Mouse (Mus musculus) embryonic facial prominence, embryonic 14.5 days (tissue): ENCODE data around the gene Coq9. TPM values are rescaled to one million over a fixed set of nuclear protein-coding genes. Genes with fewer than 3 reads are reported as not detected.

ENCODE experiments used
- ATAC-seq: fragments of 200-750 bp; cut with Nextera tagmentation; 2 replicates; pipeline ENCODE4 v1.8.0; 2017; ENCODE audit warnings: low read depth, moderate number of reproducible peaks, moderate TSS enrichment
- DNase-seq: peaks from one replicate; pipeline ENCODE4 v3.0.0-alpha.2; 2015; ENCODE audit warnings: low spot score
- H3K27ac ChIP-seq: fragments of 300-500 bp; sonication (generic); replicated peaks from 2 replicates; pipeline ENCODE4 v1.5.1; 2014; ENCODE audit warnings: low read depth, mild to moderate bottlenecking, low read length, moderate library complexity
- H3K27me3 ChIP-seq: fragments of 300-500 bp; sonication (generic); replicated peaks from 2 replicates; pipeline ENCODE4 v1.6.1; 2014; ENCODE audit warnings: low read length; ENCODE audit not compliant: control insufficient read depth, insufficient read depth
- H3K36me3 ChIP-seq: fragments of 300-500 bp; sonication (generic); 2 replicates; pipeline ENCODE4 v1.6.1; 2014; ENCODE audit warnings: low read length, mixed read lengths; ENCODE audit not compliant: control insufficient read depth, insufficient read depth
- H3K4me1 ChIP-seq: fragments of 300-500 bp; sonication (generic); 2 replicates; pipeline ENCODE4 v1.6.1; 2014; ENCODE audit warnings: antibody characterized with exemption, low read length; ENCODE audit not compliant: control insufficient read depth, insufficient read depth
- H3K4me2 ChIP-seq: fragments of 300-500 bp; sonication (generic); 2 replicates; pipeline ENCODE4 v1.6.1; 2014; ENCODE audit warnings: low read depth, mild to moderate bottlenecking, low read length, moderate library complexity, mixed read lengths
- H3K4me3 ChIP-seq: fragments of 300-500 bp; sonication (generic); 2 replicates; pipeline ENCODE4 v1.5.1; 2014; ENCODE audit warnings: low read depth, mild to moderate bottlenecking, low read length
- H3K9ac ChIP-seq: fragments of 300-500 bp; sonication (generic); 2 replicates; pipeline ENCODE4 v1.6.1; 2014; ENCODE audit warnings: low read depth, mild to moderate bottlenecking, low read length, moderate library complexity, mixed read lengths
- H3K9me3 ChIP-seq: fragments of 300-500 bp; sonication (generic); 2 replicates; pipeline ENCODE4 v1.6.1; 2016; ENCODE audit warnings: low read length; ENCODE audit not compliant: control insufficient read depth
- WGBS: fragments of 180-500 bp; shearing (Covaris S2); extraction: QIAGEN DNeasy Blood & Tissue Kit; methylation state at CpG from one replicate; pipeline ENCODE4 v1.1.7; 2014; 5-methylcytosine and 5-hydroxymethylcytosine counted together
- polyA plus RNA-seq: library from polyadenylated mRNA; unstranded; fragments of >200 nt; fragmentation: Nextera tagmentation; extraction: Ambion mirVana; gene quantifications from 2 replicates; pipeline ENCODE4 v1.2.1, GENCODE M21; 2014

Gene Coq9
- polyA plus RNA-seq, 1 experiment from 2014 or later: 77.9 TPM

DNA sequence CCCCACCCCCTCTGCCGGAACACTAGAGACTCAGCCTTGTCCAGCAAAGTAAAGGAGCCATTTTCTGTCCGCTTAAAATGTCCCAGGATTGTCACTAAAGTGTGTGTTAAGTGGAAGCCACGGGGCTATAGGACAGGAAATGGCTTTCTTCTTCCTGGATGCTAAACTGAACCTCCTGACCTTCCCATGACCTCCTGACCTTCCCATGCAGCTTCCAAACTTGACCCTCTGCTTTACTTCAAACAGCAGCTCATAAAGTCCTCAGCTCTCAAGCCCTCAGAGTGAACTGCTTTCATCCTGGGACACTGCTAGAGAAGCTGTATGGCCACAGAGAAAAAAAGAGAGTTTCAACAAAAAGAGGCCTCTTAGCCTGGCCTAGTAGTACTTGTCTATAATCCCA lies 38.7 kb downstream of the Coq9 start:
- DNase-seq: no peak
- no peak overlapping the region for H3K4me2 ChIP-seq
- H3K27ac ChIP-seq: no peak overlapping the region
- no peaks in the 10 kb centered on the region for H3K9me3 ChIP-seq
- H3K4me3 ChIP-seq: no peak overlapping the region
- ATAC-seq: no peak
- peaks cover 19% of the 10 kb centered on the region for H3K4me1 ChIP-seq
- H3K36me3 ChIP-seq: no peaks in the 10 kb centered on the region
- 42% methylated on average over 3 of the region's 3 CpGs for WGBS
- H3K9ac ChIP-seq: no peak overlapping the region
- peaks cover 7% of the 10 kb centered on the region; the same call in 1 of the 2 replicates for H3K27me3 ChIP-seq

DNA sequence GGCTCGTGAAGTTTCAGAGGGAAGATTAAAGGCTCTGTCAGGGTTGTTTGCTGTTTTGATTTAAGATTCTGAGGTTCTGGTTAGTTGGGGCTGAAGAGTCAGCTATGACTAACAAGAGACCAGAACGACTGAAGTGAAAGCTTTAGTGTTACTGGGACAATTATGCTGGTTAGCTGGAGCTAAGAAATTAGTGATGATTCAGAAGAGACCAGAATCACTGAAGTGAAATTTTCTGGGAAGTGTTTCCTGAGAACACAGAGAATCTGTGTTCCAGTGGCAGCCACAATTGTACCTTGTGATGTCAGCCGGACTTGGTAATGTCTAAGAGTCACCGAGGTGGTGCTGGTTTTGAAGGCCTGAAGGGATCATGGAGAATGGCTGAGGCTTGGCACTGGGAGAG lies 42.6 kb downstream of the Coq9 start:
- no peak for DNase-seq
- Histone ChIP-seq H3K27ac (no peak overlapping the region), H3K4me3 (no peak overlapping the region), H3K36me3 (no peaks in the 10 kb centered on the region), H3K4me1 (no peaks in the 10 kb centered on the region), H3K9ac (no peak overlapping the region), H3K27me3 (no peaks in the 10 kb centered on the region), H3K4me2 (no peak overlapping the region), H3K9me3 (no peaks in the 10 kb centered on the region)
- ATAC-seq: no peak
- 65% methylated on average over 4 of the region's 4 CpGs for WGBS

DNA sequence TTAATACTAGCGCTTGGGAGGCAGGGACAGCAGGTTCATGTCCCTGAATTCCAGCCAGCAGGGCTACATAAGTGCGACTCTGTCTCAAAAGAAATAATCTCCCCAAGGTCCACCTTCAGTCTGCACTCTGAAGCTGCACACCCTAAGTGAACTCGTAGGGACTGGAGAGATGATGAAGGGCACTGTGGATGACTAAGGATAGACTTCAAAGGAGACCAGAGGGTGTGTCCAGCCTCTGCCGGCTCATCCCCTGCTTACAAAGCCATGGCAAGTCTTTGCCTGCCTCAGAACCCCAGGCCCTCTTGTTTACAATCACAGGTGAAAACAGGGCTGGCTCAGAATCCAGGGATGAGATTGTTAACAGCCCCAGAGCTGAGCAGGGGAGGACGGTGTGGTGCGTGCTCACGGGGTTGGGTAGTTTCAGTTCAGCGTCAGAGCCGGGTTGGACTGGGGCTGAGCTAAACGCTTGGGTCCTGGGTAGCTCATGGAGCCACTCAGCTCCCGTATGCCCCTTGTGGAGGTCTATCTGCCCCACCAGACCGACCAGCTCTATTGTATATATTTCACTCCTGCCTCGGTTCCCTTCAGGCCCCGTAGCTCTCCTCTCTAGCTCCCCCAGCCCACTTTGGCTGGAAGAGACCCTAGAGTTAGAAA lies 50.4 kb downstream of the Coq9 start:
- no peaks in the 10 kb centered on the region for H3K36me3 ChIP-seq
- no peak overlapping the region for H3K4me3 ChIP-seq
- H3K27ac ChIP-seq: no peak overlapping the region
- ATAC-seq (peak; percentile 41; the same call in 1 of the 2 replicates), DNase-seq (no peak)
- 28% methylated on average over 14 of the region's 14 CpGs for WGBS
- H3K9me3 ChIP-seq: no peaks in the 10 kb centered on the region
- no peaks in the 10 kb centered on the region for H3K27me3 ChIP-seq
- no peak overlapping the region for H3K9ac ChIP-seq
- H3K4me2 ChIP-seq: no peak overlapping the region
- no peaks in the 10 kb centered on the region for H3K4me1 ChIP-seq

DNA sequence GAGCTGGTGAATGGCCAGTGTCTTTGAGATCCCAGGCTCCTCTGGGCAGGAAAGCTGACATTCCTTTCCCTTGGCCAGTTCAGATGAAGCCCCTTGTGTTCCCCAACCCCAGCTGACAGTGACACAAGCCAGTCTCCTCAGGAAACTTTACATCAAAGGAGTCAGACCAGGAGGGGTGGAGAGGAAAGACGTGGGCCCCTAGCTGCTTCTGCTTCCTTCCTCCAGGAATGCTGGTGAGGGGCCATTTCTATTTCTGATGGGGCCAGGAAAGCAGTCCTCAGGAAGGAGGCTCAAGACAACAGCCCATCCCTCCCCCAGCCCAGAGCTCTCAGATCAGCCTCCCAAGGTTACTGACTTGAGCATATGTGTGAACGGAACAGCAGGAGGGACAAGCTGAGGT lies 54.8 kb downstream of the Coq9 start:
- no peak; the same call in 1 of the 2 replicates for ATAC-seq
- Histone ChIP-seq H3K9me3 (no peaks in the 10 kb centered on the region), H3K4me1 (no peaks in the 10 kb centered on the region), H3K36me3 (no peaks in the 10 kb centered on the region), H3K9ac (no peak overlapping the region), H3K27me3 (no peaks in the 10 kb centered on the region), H3K4me2 (no peak overlapping the region), H3K4me3 (no peak overlapping the region), H3K27ac (no peak overlapping the region)
- WGBS: 40% methylated on average over 2 of the region's 2 CpGs
- DNase-seq: no peak

DNA sequence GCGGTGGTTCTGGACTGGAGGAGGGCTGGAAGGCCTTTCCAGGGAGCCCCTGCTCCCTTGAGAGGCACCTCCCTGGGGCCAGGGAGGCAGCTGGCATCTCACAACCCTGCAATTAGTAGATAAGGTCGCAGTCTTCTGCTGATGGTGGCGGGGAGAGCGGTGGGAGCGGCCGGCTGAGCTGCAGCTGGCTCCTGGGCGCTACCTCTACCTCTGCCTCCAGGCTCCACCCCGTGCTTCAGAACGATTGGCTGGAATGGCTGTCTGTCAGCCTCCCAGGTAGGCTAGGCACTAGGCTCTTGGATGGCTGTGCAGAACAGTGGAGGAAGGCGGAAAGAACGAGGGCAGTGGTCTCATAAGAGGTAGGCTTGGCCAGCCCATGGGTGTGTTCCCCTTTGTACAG lies 61.1 kb downstream of the Coq9 start:
- Histone ChIP-seq H3K9ac (no peak overlapping the region), H3K27ac (no peak overlapping the region), H3K27me3 (no peaks in the 10 kb centered on the region), H3K9me3 (no peaks in the 10 kb centered on the region), H3K4me1 (peaks cover 5% of the 10 kb centered on the region; the same call in 1 of the 2 replicates), H3K4me3 (no peak overlapping the region), H3K36me3 (peaks cover 25% of the 10 kb centered on the region), H3K4me2 (peak overlapping the region; percentile 41; the same call in 1 of the 2 replicates)
- ATAC-seq (peak; percentile 84), DNase-seq (peak; percentile 72)
- WGBS: 10% methylated on average over 11 of the region's 11 CpGs

DNA sequence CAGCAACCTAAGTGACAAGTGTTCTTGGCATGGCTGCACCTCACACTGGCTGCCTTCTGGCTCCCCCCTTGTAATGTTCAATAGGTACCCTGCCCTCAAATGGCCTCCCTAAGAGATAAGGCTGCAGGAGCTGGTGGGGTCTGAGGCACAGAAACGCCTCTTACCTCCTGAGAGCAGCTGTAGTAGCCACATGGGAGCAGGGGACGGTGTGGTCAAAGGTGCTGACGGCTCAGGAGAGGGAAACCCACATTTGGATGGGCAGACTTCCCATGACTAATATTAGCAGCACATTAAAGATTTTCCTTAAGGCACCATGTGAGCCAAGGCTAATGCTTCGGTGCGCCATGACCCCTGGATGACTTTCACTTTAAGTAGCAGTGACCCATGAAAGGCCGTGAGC lies 62.5 kb downstream of the Coq9 start:
- H3K4me1 ChIP-seq: peaks cover 5% of the 10 kb centered on the region; the same call in 1 of the 2 replicates
- no peaks in the 10 kb centered on the region for H3K27me3 ChIP-seq
- H3K4me3 ChIP-seq: no peak overlapping the region
- H3K9ac ChIP-seq: no peak overlapping the region
- H3K27ac ChIP-seq: no peak overlapping the region
- no peak for ATAC-seq
- 19% methylated on average over 6 of the region's 6 CpGs for WGBS
- H3K9me3 ChIP-seq: no peaks in the 10 kb centered on the region
- no peak for DNase-seq
- peaks cover 36% of the 10 kb centered on the region for H3K36me3 ChIP-seq
- H3K4me2 ChIP-seq: no peak overlapping the region

DNA sequence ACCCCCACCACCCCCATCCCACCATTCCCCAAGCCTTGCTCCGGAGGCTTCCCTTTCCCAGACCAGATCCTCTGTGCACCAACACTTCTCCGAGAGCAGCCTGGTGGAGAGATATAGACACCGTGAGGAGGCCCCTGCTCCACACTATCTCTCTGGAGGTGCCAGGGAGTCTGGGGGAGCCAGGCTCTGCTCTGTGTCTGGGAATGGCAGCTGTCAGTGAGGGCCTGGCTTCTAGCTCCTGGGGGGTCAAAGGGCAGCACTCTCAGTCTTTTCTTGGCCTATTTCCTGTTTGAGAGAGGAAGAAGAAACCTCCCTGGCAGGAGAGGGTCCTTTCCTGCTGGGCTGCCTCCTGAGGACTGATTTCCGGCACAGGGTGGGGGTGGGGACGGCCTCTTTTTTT lies 62.9 kb downstream of the Coq9 start:
- 10% methylated on average over 5 of the region's 5 CpGs for WGBS
- Histone ChIP-seq H3K4me2 (no peak overlapping the region), H3K9ac (no peak overlapping the region), H3K4me1 (peaks cover 5% of the 10 kb centered on the region; the same call in 1 of the 2 replicates), H3K27ac (no peak overlapping the region), H3K27me3 (no peaks in the 10 kb centered on the region), H3K9me3 (no peaks in the 10 kb centered on the region), H3K36me3 (peaks cover 40% of the 10 kb centered on the region), H3K4me3 (no peak overlapping the region)
- no peak for DNase-seq
- ATAC-seq: no peak

DNA sequence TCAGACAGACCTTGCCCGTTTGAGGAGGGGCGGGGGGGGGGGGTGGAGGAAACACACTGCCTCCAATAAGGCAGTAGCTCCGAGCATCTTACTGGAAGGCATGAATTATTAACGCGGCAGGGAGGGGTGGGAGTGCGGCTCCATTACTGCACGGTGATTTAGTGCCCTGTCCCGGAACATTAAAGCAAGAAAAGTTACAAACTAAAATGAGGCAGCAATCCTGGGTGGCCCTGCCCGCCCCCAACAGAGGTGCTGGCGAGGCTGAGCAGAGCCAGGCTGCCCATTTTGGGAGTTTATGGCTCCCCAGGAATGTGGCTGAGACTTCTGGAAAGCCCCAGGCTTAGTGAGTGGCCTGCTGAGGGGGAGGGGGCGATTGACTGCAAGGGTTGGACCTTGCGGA lies 65.6 kb downstream of the Coq9 start:
- ATAC-seq: no peak

More for the DNA sequence above, 65.6 kb downstream of the Coq9 start:
- H3K27me3 ChIP-seq: no peaks in the 10 kb centered on the region
- WGBS: 72% methylated on average over 12 of the region's 12 CpGs
- no peak overlapping the region for H3K9ac ChIP-seq
- peaks cover 5% of the 10 kb centered on the region; the same call in 1 of the 2 replicates for H3K4me1 ChIP-seq
- no peak for DNase-seq
- no peak overlapping the region for H3K4me2 ChIP-seq
- H3K4me3 ChIP-seq: no peak overlapping the region
- H3K9me3 ChIP-seq: no peaks in the 10 kb centered on the region
- H3K36me3 ChIP-seq: peaks cover 67% of the 10 kb centered on the region
- H3K27ac ChIP-seq: no peak overlapping the region
